Mouse (Mus musculus) forebrain, postnatal 0 days (tissue): ENCODE measurements around the gene Tgfb2. TPM values are rescaled to one million over a fixed set of nuclear protein-coding genes. Genes with fewer than 3 reads are reported as not detected.

Source experiments
- ATAC-seq: fragments of 200-750 bp; cut with Nextera tagmentation; 2 replicates; pipeline ENCODE4 v1.8.0; 2017; ENCODE audit warnings: mild to moderate bottlenecking, moderate library complexity
- DNase-seq: peaks from one replicate; pipeline ENCODE4 v3.0.0-alpha.2; 2015
- H3K27ac ChIP-seq: fragments of 300-500 bp; sonication (generic); 2 replicates; pipeline ENCODE4 v1.5.1; 2014; ENCODE audit warnings: low read depth, mild to moderate bottlenecking, antibody characterized with exemption, low read length, moderate library complexity, mixed read lengths
- H3K27me3 ChIP-seq: fragments of 300-500 bp; sonication (generic); 2 replicates; pipeline ENCODE4 v1.6.1; 2014; ENCODE audit warnings: mild to moderate bottlenecking, low read length, mixed read lengths; ENCODE audit not compliant: insufficient read depth
- H3K36me3 ChIP-seq: fragments of 300-500 bp; sonication (generic); 2 replicates; pipeline ENCODE4 v1.6.1; 2014; ENCODE audit warnings: mild to moderate bottlenecking, moderate library complexity; ENCODE audit not compliant: insufficient read depth
- H3K4me1 ChIP-seq: fragments of 300-500 bp; sonication (generic); 2 replicates; pipeline ENCODE4 v1.6.1; 2014; ENCODE audit warnings: antibody characterized with exemption; ENCODE audit not compliant: insufficient read depth
- H3K4me2 ChIP-seq: fragments of 300-500 bp; sonication (generic); 2 replicates; pipeline ENCODE4 v1.6.1; 2014; ENCODE audit warnings: low read depth, mild to moderate bottlenecking, moderate library complexity
- H3K4me3 ChIP-seq: fragments of 300-500 bp; sonication (generic); 2 replicates; pipeline ENCODE4 v1.5.1; 2014; ENCODE audit warnings: low read depth, low read length, mixed read lengths
- H3K9ac ChIP-seq: fragments of 300-500 bp; sonication (generic); 2 replicates; pipeline ENCODE4 v1.6.1; 2014; ENCODE audit warnings: mild to moderate bottlenecking
- H3K9me3 ChIP-seq: fragments of 300-500 bp; sonication (generic); 2 replicates; pipeline ENCODE4 v1.6.1; 2016; ENCODE audit warnings: low read length
- CTCF ChIP-seq: sonication (generic); IDR thresholded peaks from 2 replicates; pipeline ENCODE4 v1.5.1; 2016; ENCODE audit warnings: antibody characterized with exemption, control low read depth, low read depth
- WGBS: fragments of 180-500 bp; shearing (Covaris S2); extraction: QIAGEN DNeasy Blood & Tissue Kit; methylation state at CpG from one replicate; pipeline ENCODE4 v1.1.7; 2014; 5-methylcytosine and 5-hydroxymethylcytosine counted together
- polyA plus RNA-seq: library from polyadenylated mRNA; unstranded; fragments of >200 nt; fragmentation: Nextera tagmentation; extraction: Ambion mirVana; gene quantifications from 2 replicates; pipeline ENCODE4 v1.2.1, GENCODE M21; 2015
- total RNA-seq: library from RNA; depleted of rRNA; stranded (reverse); fragments of >200 nt; gene quantifications from 2 replicates; pipeline ENCODE4 v1.2.3, GENCODE M21; 2014

The Tgfb2 gene
- total and polyA plus RNA-seq, 2 experiments from 2014 or later = 15.4 to 35.8 TPM

- Histone ChIP-seq H3K36me3 (0 out of 2 replicates have a peak, but pooled peaks cover under 1% of the 10 kb centered on the region), H3K27ac (no peak overlapping the region), H3K9me3 (no peaks in the 10 kb centered on the region), H3K9ac (no peak overlapping the region), H3K4me3 (no peak overlapping the region), H3K4me1 (no peaks in the 10 kb centered on the region), H3K4me2 (no peak overlapping the region), H3K27me3 (no peaks in the 10 kb centered on the region)
- DNase-seq = no peak
- no peak for TF ChIP-seq CTCF
- no peak for ATAC-seq
- WGBS = 72% methylated on average over 7 of the region's 7 CpGs
Observed at GRCm38 (mm10) chr1:186726117-186726516, 20.3 kb upstream of the Tgfb2 start.

GRCm38 (mm10) chr1:186722299-186722698, 16.5 kb upstream of the Tgfb2 start:
- Histone ChIP-seq H3K27me3 (no peaks in the 10 kb centered on the region), H3K4me3 (no peak overlapping the region), H3K27ac (no peak overlapping the region), H3K9me3 (no peaks in the 10 kb centered on the region), H3K4me2 (no peak overlapping the region), H3K36me3 (peaks cover 17% of the 10 kb centered on the region), H3K4me1 (no peaks in the 10 kb centered on the region), H3K9ac (no peak overlapping the region)
- no peak for TF ChIP-seq CTCF
- 87% methylated on average over 9 of the region's 9 CpGs for WGBS
- DNase-seq (no peak), ATAC-seq (no peak)

GRCm38 (mm10) chr1:186721846-186722245, 16.1 kb upstream of the Tgfb2 start:
- no peak overlapping the region for H3K9ac ChIP-seq
- ATAC-seq (peak; percentile 66), DNase-seq (peak; percentile 92)
- no peaks in the 10 kb centered on the region for H3K4me1 ChIP-seq
- no peak overlapping the region for H3K4me2 ChIP-seq
- peak; percentile 99 for TF ChIP-seq CTCF
- no peaks in the 10 kb centered on the region for H3K27me3 ChIP-seq
- H3K4me3 ChIP-seq = no peak overlapping the region
- H3K36me3 ChIP-seq = peaks cover 20% of the 10 kb centered on the region
- H3K9me3 ChIP-seq = no peaks in the 10 kb centered on the region
- no peak overlapping the region for H3K27ac ChIP-seq
- 35% methylated on average over 12 of the region's 12 CpGs for WGBS

- Histone ChIP-seq H3K9me3 (no peaks in the 10 kb centered on the region), H3K4me2 (no peak overlapping the region)
- DNase-seq = no peak
Observed at GRCm38 (mm10) chr1:186721166-186721565, 15.4 kb upstream of the Tgfb2 start.

DNA sequence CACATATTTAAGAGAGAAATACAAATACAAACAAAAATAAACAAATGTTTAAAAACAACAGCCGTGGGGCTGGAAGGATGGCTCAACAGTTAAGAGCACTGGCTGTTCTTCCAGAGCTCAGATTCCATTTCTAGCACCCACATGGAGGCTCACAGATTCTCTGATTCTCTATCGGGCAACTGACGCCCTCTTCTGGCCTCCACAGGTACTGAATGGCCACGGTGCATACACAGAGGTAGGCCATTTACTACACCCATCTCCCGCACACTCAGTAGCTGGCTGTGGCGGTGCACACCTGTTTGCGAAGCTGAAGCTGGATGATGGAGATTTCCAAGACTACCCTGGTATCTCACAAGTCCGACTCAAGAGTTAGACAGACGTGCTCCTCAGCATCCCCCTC, 13.9 kb upstream of the Tgfb2 start:
- DNase-seq (no peak), ATAC-seq (no peak)
- H3K9me3 ChIP-seq = no peaks in the 10 kb centered on the region
- WGBS = 93% methylated on average over 9 of the region's 9 CpGs
- H3K9ac ChIP-seq = no peak overlapping the region
- no peak overlapping the region for H3K4me3 ChIP-seq
- no peak overlapping the region for H3K27ac ChIP-seq
- H3K27me3 ChIP-seq = no peaks in the 10 kb centered on the region
- H3K4me1 ChIP-seq = no peaks in the 10 kb centered on the region
- no peak overlapping the region for H3K4me2 ChIP-seq
- peak; percentile 54 for TF ChIP-seq CTCF
- H3K36me3 ChIP-seq = peaks cover 20% of the 10 kb centered on the region

More at GRCm38 (mm10) chr1:186721166-186721565, 15.4 kb upstream of the Tgfb2 start:
- peaks cover 20% of the 10 kb centered on the region for H3K36me3 ChIP-seq
- H3K9ac ChIP-seq = no peak overlapping the region
- no peaks in the 10 kb centered on the region for H3K4me1 ChIP-seq
- no peaks in the 10 kb centered on the region for H3K27me3 ChIP-seq
- no peak overlapping the region for H3K27ac ChIP-seq
- WGBS = 92% methylated on average over 11 of the region's 11 CpGs
- no peak for ATAC-seq
- no peak overlapping the region for H3K4me3 ChIP-seq
- TF ChIP-seq CTCF = no peak

DNA sequence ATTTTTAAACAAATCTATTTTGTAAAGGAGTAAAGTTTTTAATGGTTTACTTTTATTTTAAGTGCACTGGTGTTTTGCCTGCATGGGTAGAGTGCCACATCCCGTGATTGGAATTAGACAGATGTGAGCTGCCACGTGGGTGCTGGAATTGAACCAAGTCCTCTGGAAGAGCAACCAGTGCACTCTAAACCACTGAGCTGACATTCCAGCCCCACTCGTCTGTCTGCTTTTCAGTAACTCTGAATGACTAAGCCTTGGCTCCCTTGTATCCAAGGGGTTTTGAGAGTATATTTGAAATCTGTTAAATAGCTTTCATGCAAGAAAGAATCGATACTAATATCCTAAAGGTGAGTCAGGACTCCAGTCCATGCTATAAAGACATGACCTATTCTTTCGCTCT, 13.1 kb upstream of the Tgfb2 start:
- DNase-seq (no peak), ATAC-seq (no peak)
- 78% methylated on average over 5 of the region's 5 CpGs for WGBS
- no peak overlapping the region for H3K4me3 ChIP-seq
- no peak for TF ChIP-seq CTCF
- H3K27me3 ChIP-seq = no peaks in the 10 kb centered on the region
- H3K9ac ChIP-seq = no peak overlapping the region
- no peaks in the 10 kb centered on the region for H3K9me3 ChIP-seq
- no peak overlapping the region for H3K27ac ChIP-seq
- no peak overlapping the region for H3K4me2 ChIP-seq
- peaks cover 20% of the 10 kb centered on the region for H3K36me3 ChIP-seq
- no peaks in the 10 kb centered on the region for H3K4me1 ChIP-seq

- Histone ChIP-seq H3K9ac (no peak overlapping the region), H3K4me3 (no peak overlapping the region), H3K4me1 (no peaks in the 10 kb centered on the region), H3K27me3 (no peaks in the 10 kb centered on the region), H3K27ac (no peak overlapping the region), H3K4me2 (no peak overlapping the region), H3K36me3 (peaks cover 10% of the 10 kb centered on the region), H3K9me3 (no peaks in the 10 kb centered on the region)
- ATAC-seq (no peak), DNase-seq (no peak)
- no peak for TF ChIP-seq CTCF
- 89% methylated on average over 17 of the region's 17 CpGs for WGBS
Observed at GRCm38 (mm10) chr1:186714980-186715896, 9.4 kb upstream of the Tgfb2 start.
